Mouse (Mus musculus) left cerebral cortex, adult 2 months (tissue): Measurements from ENCODE around the gene Madd. TPM values are rescaled to one million over a fixed set of nuclear protein-coding genes. Genes with fewer than 3 reads are reported as not detected.

Source experiments
- DNase-seq, 2 experiments: peaks; one replicate each; pipeline ENCODE4 v3.0.0; 2021 to 2022; ENCODE audit warnings: low spot score in 2 of 2, mixed read lengths in 1 of 2; ENCODE audit errors: extremely low spot score in 1 of 2
- H3K27ac ChIP-seq: fragments of 200-600 bp; 2 replicates; pipeline ENCODE4 v1.8.1; 2022
- H3K4me3 ChIP-seq: fragments of 200-600 bp; 2 replicates; pipeline ENCODE4 v1.8.1; 2022
- CTCF ChIP-seq: fragments of 200-600 bp; IDR thresholded peaks from 2 replicates; pipeline ENCODE4 v1.8.1; 2022; ENCODE audit warnings: antibody characterized with exemption, mild to moderate bottlenecking, moderate library complexity
- intact Hi-C: fragments of 180-260 bp; cut with DNase I; formaldehyde crosslinking; loops from one replicate; pipeline ENCODE4 v1.15.1; 2025
- total RNA-seq, 2 experiments: library from RNA; stranded (reverse); gene quantifications; 2 replicates each; pipeline ENCODE4 v1.2.3; 2021

Gene Madd
- total RNA-seq, 2 experiments from 2014 or later = 236 to 254 TPM

GRCm38 (mm10) chr2:91110429-91110828 lies 73.2 kb downstream of the Madd start:
- peak; percentile 4; the same call in 1 of the 2 replicates for TF ChIP-seq CTCF
- Histone ChIP-seq H3K27ac (no peak overlapping the region), H3K4me3 (no peak overlapping the region)
- DNase-seq = no peak
- intact Hi-C loops = no loop called here

GRCm38 (mm10) chr2:91109807-91110385 lies 73.7 kb downstream of the Madd start:
- intact Hi-C loops = no loop called here
- TF ChIP-seq CTCF = no peak
- no peak for DNase-seq
- H3K4me3 ChIP-seq = no peak overlapping the region
- no peak overlapping the region for H3K27ac ChIP-seq

DNA sequence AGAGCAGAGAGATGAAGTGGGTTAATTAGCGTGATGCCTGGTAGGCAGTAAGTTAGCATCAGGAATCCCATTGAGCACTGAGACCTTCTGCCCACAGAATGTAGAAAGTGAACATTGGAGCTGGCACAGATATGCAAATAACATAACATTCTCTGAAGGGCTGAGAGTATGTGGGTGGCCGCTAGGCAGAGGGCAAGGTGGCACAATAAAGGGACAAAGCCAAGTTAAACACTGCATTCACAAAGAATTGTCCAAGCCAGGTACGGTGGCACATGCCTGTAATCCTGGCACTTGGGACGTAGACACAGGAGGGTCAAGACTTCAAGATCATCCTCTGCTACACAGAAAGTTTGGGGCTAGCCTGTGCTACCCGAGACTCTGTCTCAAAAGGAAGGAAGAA lies 74.4 kb downstream of the Madd start:
- no peak overlapping the region for H3K4me3 ChIP-seq
- no peak for TF ChIP-seq CTCF
- DNase-seq = no peak
- H3K27ac ChIP-seq = no peak overlapping the region
- intact Hi-C loops = no loop called here

DNA sequence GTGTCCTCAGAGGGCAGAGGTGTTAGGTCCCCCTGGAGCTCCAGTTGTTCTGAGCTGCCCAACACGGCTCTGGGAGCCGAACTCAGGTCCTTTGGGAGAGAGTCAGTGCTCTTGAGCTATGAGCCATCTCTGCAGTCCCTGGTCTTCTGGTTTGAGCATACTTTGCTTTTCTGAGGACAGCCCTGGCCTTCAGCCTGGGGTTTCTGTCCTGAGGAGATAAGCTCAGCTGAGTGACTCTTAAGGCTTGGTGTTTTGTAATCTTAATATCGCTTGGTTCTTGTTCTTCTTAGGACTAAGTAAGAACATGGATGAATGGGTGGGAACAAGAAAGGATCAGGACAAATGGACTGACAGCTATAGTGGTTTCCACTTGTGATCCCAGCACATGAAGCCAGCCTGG lies 75.5 kb downstream of the Madd start:
- DNase-seq = no peak
- intact Hi-C loops = no loop called here
- no peak overlapping the region for H3K4me3 ChIP-seq
- no peak for TF ChIP-seq CTCF
- H3K27ac ChIP-seq = no peak overlapping the region

DNA sequence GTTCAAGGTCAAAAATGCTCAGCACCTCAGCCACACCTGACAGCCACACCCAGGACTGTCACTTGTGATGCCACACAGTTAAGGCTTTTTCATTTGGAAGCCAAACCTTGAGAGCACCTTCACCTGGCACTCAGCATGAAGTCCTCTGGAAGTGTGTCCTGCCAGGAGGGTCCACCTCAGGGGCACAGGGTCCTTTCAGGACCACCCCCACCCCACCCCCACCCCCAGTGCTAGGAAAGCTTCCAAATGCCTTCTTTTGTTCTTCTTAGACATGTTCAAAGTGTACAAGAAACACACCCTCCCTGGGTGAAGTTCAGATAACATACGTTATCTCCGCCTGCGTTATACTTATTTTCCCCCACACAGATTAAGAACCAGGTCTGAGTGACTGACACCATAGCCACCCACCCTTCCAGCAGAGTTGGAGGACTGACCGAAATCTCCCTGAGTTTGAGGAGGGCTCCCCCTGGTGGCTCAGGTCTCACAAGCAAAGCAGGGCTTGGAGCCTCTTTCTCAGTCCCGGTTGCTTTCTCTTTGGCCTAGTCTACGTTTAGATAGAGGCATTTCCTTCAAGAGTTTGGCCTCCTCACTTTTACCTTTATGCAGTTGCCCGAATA lies 82.4 kb downstream of the Madd start:
- no peak overlapping the region for H3K27ac ChIP-seq
- H3K4me3 ChIP-seq = no peak overlapping the region
- intact Hi-C loops = loop anchor here (1.0 to 5.0 kb wide), 3 partner anchors 31 to 234 kb away; partner anchors contain the start of gene Slc39a13
- peak; percentile 95 for TF ChIP-seq CTCF
- DNase-seq = peak; percentile 86 to 92

GRCm38 (mm10) chr2:91098156-91098555 lies 85.5 kb downstream of the Madd start:
- no peak for TF ChIP-seq CTCF
- intact Hi-C loops = no loop called here
- Histone ChIP-seq H3K27ac (no peak overlapping the region), H3K4me3 (no peak overlapping the region)
- no peak for DNase-seq

- peak overlapping the region; percentile 17; the same call in 1 of the 2 replicates for H3K27ac ChIP-seq
- TF ChIP-seq CTCF = no peak
- H3K4me3 ChIP-seq = no peak overlapping the region
- no peak for DNase-seq
- intact Hi-C loops = no loop called here
Observed at GRCm38 (mm10) chr2:91097015-91097414, 86.6 kb downstream of the Madd start.

DNA sequence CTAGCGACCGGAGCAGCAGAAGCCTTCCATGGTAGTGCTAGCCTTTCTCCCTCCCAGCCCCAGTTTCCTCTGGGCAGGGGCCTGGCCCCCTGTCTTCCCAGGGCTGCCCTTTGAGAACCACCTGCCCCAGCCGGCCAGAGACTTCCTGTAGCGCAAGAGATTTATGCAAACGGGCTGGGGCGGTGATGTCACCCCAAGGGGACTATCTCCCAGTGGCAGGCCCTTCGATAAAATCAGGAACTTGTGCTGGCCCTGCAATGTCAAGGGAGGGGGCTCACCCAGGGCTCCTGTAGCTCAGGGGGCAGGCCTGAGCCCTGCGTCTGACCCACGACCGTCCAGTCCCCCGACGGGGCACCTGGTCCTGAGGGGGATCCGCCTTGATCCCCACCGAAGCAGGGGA lies 87.1 kb downstream of the Madd start:
- no peak for DNase-seq
- TF ChIP-seq CTCF = no peak
- no peak overlapping the region for H3K4me3 ChIP-seq
- H3K27ac ChIP-seq = peak overlapping the region; percentile 17; the same call in 1 of the 2 replicates
- intact Hi-C loops = no loop called here

- Histone ChIP-seq H3K4me3 (no peak overlapping the region), H3K27ac (peak overlapping the region; percentile 29; the same call in 1 of the 2 replicates)
- peak; percentile 32 to 49 for DNase-seq
- intact Hi-C loops = no loop called here
- no peak for TF ChIP-seq CTCF
Observed at GRCm38 (mm10) chr2:91090827-91091226, 92.8 kb downstream of the Madd start.

GRCm38 (mm10) chr2:91090208-91090607 lies 93.4 kb downstream of the Madd start:
- intact Hi-C loops = no loop called here
- DNase-seq = no peak
- H3K27ac ChIP-seq = peak overlapping the region; percentile 29; the same call in 1 of the 2 replicates
- no peak overlapping the region for H3K4me3 ChIP-seq
- no peak for TF ChIP-seq CTCF

DNA sequence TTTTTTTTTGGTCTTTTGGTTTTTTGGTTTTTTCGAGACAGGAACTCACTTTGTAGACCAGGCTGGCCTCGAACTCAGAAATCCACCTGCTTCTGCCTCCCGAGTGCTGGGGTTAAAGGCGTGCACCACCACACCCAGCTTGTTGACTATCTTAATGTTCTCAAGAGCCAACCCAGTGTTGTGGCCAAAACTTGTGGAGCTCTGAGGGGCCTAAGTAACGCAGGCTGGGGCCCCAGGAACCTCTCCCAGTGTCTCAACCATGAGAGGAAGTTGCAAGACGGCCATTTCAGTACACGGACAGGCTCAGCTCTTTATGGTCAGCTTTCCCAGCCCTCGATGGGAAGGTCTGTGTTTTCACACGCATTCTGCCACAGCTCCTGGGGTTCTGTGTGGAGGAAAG lies 94.7 kb downstream of the Madd start:
- intact Hi-C loops = no loop called here
- Histone ChIP-seq H3K4me3 (no peak overlapping the region), H3K27ac (no peak overlapping the region)
- no peak for TF ChIP-seq CTCF
- DNase-seq = no peak

- intact Hi-C loops = no loop called here
- no peak overlapping the region for H3K4me3 ChIP-seq
- TF ChIP-seq CTCF = no peak
- H3K27ac ChIP-seq = no peak overlapping the region
- no peak for DNase-seq
Observed at GRCm38 (mm10) chr2:91087453-91087852, 96.2 kb downstream of the Madd start.

Other genes starting within 250 kb of the Madd start
- gene Celf1, start 243.5 kb downstream of the Madd start, total RNA-seq = 100 to 1,000 TPM; 146 to 149 TPM
- gene Rapsn, start 148.2 kb downstream of the Madd start, total RNA-seq = under 1 TPM; 0.44 to 0.57 TPM
- 100 to 1,000 TPM; 205 to 207 TPM for gene Psmc3, start 129.8 kb downstream of the Madd start, total RNA-seq
- 10 to 100 TPM; 30.1 to 32.3 TPM for gene Slc39a13, start 113.4 kb downstream of the Madd start, total RNA-seq
- gene Spi1, start 101.4 kb downstream of the Madd start, total RNA-seq = 1 to 10 TPM; 3.4 to 4.8 TPM
- under 1 TPM; 0.33 to 0.43 TPM for gene Mybpc3, start 65.7 kb downstream of the Madd start, total RNA-seq
- 1 to 10 TPM; 3.4 to 7.1 TPM for gene Nr1h3, start 19.0 kb upstream of the Madd start, total RNA-seq
- gene Acp2, start 19.0 kb upstream of the Madd start, total RNA-seq = 10 to 100 TPM; 42.4 to 44.5 TPM
- 10 to 100 TPM; 11.7 to 14.4 TPM for gene Ddb2, start 53.1 kb upstream of the Madd start, total RNA-seq
- 10 to 100 TPM; 42.7 to 46.9 TPM for gene Pacsin3, start 72.1 kb upstream of the Madd start, total RNA-seq
- 10 to 100 TPM; 73.9 to 81.8 TPM for gene Arfgap2, start 81.1 kb upstream of the Madd start, total RNA-seq